Mouse (Mus musculus): ENCODE measurements around the gene Fancc. TPM values are rescaled to one million over a fixed set of nuclear protein-coding genes. Genes with fewer than 3 reads are reported as not detected.

The Fancc gene
- polyA plus RNA-seq, 1 experiment from 2014 or later = 23.2 TPM

DNA sequence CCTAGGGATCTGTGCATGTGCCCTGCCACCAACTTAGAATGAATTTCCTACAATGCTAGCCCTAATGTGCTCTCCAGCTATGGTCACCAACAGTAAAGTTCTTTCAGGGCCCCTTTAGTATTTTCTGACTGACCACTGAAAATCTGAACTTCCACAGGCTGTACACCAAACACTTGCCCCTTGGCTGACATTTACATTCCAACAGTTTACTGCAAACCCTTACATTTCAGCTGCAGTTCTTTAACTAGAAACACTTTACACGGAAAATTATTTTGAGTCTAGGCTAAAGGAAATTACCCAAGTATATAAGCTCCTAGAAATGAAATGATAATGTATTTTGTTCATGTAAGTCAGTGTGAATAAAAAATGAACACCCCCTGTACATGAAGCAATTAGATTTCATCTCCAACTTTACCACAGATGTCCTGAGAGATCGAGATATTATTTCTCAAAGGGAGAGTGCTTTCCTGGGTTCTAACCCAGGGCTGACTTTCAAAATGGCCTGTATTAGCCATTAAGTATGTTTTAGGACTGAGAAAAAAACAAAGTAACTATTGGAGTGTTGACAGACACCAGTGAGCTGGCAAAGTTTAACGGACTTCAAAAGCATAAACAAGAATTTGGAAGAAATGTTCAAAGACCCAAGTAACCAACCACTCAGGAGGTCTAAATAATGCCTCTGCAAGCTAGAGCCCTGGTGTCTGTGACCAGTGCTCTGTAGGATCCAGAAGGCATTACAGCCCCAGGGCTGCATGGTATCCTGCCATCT, 32.7 kb upstream of the Fancc start:
- peak overlapping the region; percentile 23; the same call in 1 of the 2 replicates for H3K4me2 ChIP-seq (replicated peaks)
- no peaks in the 10 kb centered on the region for H3K9me3 ChIP-seq
- no peaks in the 10 kb centered on the region for H3K27me3 ChIP-seq
- no peak overlapping the region for H3K9ac ChIP-seq
- H3K4me3 ChIP-seq = no peak overlapping the region
- H3K27ac ChIP-seq = no peak overlapping the region
- no peak for ATAC-seq (ENCODE audit: low FRiP score, low read depth)
- WGBS = 37% methylated on average over 3 of the region's 3 CpGs
- peaks cover 87% of the 10 kb centered on the region for H3K36me3 ChIP-seq
- H3K4me1 ChIP-seq = peaks cover 70% of the 10 kb centered on the region

DNA sequence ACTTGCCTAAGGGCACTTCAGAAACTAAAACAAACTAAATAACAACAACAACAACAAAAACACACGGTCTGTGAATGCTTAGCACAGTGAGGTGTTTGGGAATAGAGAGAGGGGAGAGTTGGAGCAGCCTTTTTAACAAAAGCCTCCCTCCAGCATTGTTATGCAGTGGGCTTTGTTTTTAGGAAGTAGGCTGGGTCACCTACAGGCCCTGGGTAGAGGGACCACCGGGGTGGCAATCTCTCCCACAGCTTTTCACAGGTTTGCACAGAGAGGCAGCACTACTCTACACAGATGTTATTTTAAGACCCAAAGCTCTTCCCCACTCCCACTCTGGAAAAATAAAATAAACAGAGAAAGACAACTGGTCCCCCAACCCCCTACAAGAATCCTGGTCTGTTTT, 31.8 kb upstream of the Fancc start:
- H3K4me3 ChIP-seq = no peak overlapping the region
- peaks cover 79% of the 10 kb centered on the region for H3K4me1 ChIP-seq
- no peak overlapping the region; the same call in 1 of the 2 replicates for H3K9ac ChIP-seq
- peak overlapping the region; percentile 74 for H3K27ac ChIP-seq
- H3K9me3 ChIP-seq = no peaks in the 10 kb centered on the region
- ATAC-seq (ENCODE audit: low FRiP score, low read depth) = peak; percentile 10; the same call in 1 of the 2 replicates
- H3K27me3 ChIP-seq = no peaks in the 10 kb centered on the region
- H3K4me2 ChIP-seq (replicated peaks) = peak overlapping the region; percentile 23
- 3% methylated on average over 2 of the region's 2 CpGs for WGBS
- H3K36me3 ChIP-seq = peaks cover 86% of the 10 kb centered on the region

GRCm38 (mm10) chr13:63528164-63528675, 31.1 kb upstream of the Fancc start:
- H3K36me3 ChIP-seq = peaks cover 83% of the 10 kb centered on the region
- WGBS = 4% methylated on average over 5 of the region's 5 CpGs

GRCm38 (mm10) chr13:63525571-63526197, 28.6 kb upstream of the Fancc start:
- ATAC-seq (ENCODE audit: low FRiP score, low read depth) = no peak
- 19% methylated on average over 11 of the region's 11 CpGs for WGBS
- H3K4me1 ChIP-seq = peaks cover 87% of the 10 kb centered on the region
- peak overlapping the region; percentile 16; the same call in 1 of the 2 replicates for H3K4me2 ChIP-seq (replicated peaks)
- no peaks in the 10 kb centered on the region for H3K27me3 ChIP-seq
- peaks cover 79% of the 10 kb centered on the region for H3K36me3 ChIP-seq
- no peak overlapping the region for H3K4me3 ChIP-seq
- no peak overlapping the region for H3K9ac ChIP-seq
- no peaks in the 10 kb centered on the region for H3K9me3 ChIP-seq
- H3K27ac ChIP-seq = peak overlapping the region; percentile 69

More at GRCm38 (mm10) chr13:63528164-63528675, 31.1 kb upstream of the Fancc start:
- Histone ChIP-seq H3K27ac (peak overlapping the region; percentile 74), H3K9ac (no peak overlapping the region), H3K4me3 (no peak overlapping the region), H3K27me3 (no peaks in the 10 kb centered on the region), H3K4me1 (peaks cover 85% of the 10 kb centered on the region), H3K4me2 (replicated peaks) (peak overlapping the region; percentile 23), H3K9me3 (no peaks in the 10 kb centered on the region)
- peak; percentile 80 for ATAC-seq (ENCODE audit: low FRiP score, low read depth)

DNA sequence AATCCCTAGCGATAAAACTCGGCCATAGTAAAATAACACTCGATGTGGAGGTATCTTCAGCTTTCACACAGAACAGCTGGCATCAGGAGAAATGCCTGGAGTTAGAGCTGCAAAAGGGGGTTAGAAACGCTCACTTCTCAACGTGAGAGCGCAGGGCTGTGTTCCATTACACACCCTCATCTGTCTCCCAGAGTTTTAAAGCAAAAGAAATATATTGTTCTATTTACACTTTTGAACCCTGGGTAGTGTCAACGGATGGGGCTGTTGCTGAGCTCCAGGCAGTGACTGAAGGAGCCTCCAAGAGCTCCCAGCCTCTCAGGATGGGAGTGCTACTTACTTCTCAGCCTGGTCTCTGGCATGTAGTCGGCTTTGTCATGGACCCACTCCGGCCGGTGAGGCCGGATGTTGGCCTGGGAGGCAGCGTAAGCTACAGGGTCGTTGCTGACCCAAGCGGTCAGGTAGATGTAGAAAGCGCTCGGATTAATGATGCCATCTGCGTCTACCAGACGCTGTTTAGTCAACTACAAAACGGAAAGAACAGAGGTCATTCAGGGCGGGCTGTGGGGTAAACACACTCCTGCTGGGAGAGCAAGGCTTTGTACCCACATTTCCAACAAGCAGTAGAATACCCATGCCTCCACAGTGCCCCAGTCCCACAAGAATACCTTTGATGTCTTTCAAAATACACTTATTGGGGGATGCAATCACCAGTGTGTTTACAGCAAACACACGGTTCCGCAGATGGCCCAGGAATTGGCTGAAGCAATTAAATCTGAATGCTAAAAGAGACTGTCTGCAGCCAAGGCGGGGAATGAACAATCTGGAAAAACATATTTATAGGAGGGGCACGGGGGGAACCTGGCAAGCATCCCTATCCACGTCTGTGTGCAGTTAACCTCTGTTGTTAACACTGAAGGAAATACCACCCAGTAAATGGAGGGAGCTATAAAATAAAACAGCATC, 27.8 kb upstream of the Fancc start:
- no peaks in the 10 kb centered on the region for H3K27me3 ChIP-seq
- no peaks in the 10 kb centered on the region for H3K9me3 ChIP-seq
- peak overlapping the region; percentile 63 for H3K27ac ChIP-seq
- H3K4me2 ChIP-seq (replicated peaks) = peak overlapping the region; percentile 23
- 22% methylated on average over 25 of the region's 25 CpGs for WGBS
- no peak overlapping the region for H3K9ac ChIP-seq
- ATAC-seq (ENCODE audit: low FRiP score, low read depth) = no peak
- peaks cover 80% of the 10 kb centered on the region for H3K36me3 ChIP-seq
- H3K4me1 ChIP-seq = peaks cover 79% of the 10 kb centered on the region
- H3K4me3 ChIP-seq = no peak overlapping the region

DNA sequence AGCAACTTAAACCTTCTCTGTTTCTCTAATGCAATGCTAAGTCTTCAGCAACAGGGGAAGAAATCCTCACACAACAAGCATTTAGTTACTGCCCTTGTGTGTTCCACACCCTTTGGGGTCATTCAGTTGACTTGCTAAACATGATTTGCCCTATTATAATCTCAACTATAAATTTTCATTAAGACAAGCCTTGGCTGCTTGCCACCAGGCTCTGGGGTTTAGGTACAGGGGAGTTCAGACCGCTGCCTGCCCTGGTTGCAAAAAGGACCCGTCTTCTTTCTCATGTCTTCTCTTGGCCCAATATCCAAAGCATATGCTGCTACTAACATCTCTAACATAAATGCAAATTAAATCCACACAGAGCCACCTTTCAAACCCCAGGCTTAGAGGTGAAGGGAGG, 27.0 kb upstream of the Fancc start:
- Histone ChIP-seq H3K4me2 (replicated peaks) (peak overlapping the region; percentile 23; the same call in 1 of the 2 replicates), H3K27me3 (no peaks in the 10 kb centered on the region), H3K9me3 (no peaks in the 10 kb centered on the region), H3K36me3 (peaks cover 80% of the 10 kb centered on the region), H3K27ac (0 out of 2 replicates have a peak overlapping the region, but pooled peaks have one; percentile 63), H3K9ac (no peak overlapping the region), H3K4me1 (peaks cover 71% of the 10 kb centered on the region), H3K4me3 (no peak overlapping the region)
- 20% methylated on average over 2 of the region's 2 CpGs for WGBS
- no peak for ATAC-seq (ENCODE audit: low FRiP score, low read depth)

DNA sequence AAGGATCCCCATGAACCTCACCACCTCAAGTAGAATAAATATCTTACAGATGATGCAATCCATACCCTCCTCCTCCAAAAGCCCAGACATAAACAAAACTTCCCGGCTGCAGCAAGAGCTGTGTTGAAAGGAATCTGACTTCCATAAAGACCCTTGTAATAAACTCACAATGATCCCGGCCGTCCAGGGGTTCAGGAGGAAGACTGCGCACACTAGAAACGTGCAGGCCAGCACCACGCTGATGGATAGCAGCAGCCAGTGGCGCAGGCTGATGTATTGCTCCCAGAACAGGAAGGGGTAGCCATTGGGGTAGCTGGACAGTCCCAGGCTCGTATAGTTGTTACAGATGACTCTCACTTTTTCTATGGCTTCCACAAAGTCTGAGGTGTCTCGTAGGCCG, 25.8 kb upstream of the Fancc start:
- no peaks in the 10 kb centered on the region for H3K27me3 ChIP-seq
- H3K36me3 ChIP-seq = peaks cover 87% of the 10 kb centered on the region

DNA sequence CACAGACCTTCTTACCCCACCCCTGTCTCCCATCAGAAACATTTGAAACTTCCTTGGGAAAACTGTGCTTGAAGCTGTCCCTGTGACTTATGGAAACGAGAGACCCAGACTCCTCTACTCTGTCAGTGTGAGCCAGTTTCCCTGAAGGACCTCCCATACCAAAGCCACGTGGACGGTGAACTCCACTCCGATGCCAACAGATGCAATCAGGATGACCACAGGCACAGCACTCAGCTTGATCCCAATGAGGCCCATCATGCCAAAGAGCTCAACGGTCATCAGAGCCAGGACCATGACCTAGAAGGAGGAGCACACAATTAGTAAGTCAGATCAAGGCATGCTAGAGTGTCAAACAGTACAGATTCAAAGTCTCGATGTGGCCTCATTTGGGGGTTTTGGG, 23.0 kb upstream of the Fancc start:
- Histone ChIP-seq H3K4me3 (no peak overlapping the region), H3K27ac (no peak overlapping the region), H3K27me3 (no peaks in the 10 kb centered on the region), H3K36me3 (peaks cover 92% of the 10 kb centered on the region), H3K4me1 (peaks cover 51% of the 10 kb centered on the region), H3K9ac (no peak overlapping the region), H3K4me2 (replicated peaks) (no peak overlapping the region), H3K9me3 (no peaks in the 10 kb centered on the region)
- 90% methylated on average over 6 of the region's 6 CpGs for WGBS
- ATAC-seq (ENCODE audit: low FRiP score, low read depth) = no peak

More for the DNA sequence above, 25.8 kb upstream of the Fancc start:
- no peak overlapping the region for H3K9ac ChIP-seq
- H3K4me1 ChIP-seq = peaks cover 59% of the 10 kb centered on the region
- H3K4me3 ChIP-seq = no peak overlapping the region
- peak; percentile 52; the same call in 1 of the 2 replicates for ATAC-seq (ENCODE audit: low FRiP score, low read depth)
- no peak overlapping the region for H3K27ac ChIP-seq
- H3K4me2 ChIP-seq (replicated peaks) = 0 out of 2 replicates have a peak overlapping the region, but pooled peaks have one; percentile 1
- no peaks in the 10 kb centered on the region for H3K9me3 ChIP-seq
- 27% methylated on average over 10 of the region's 10 CpGs for WGBS

GRCm38 (mm10) chr13:63516535-63516934, 19.5 kb upstream of the Fancc start:
- Histone ChIP-seq H3K4me2 (replicated peaks) (no peak overlapping the region), H3K36me3 (peaks cover 96% of the 10 kb centered on the region), H3K27me3 (no peaks in the 10 kb centered on the region), H3K9me3 (no peaks in the 10 kb centered on the region), H3K9ac (no peak overlapping the region), H3K27ac (no peak overlapping the region), H3K4me1 (peaks cover 32% of the 10 kb centered on the region), H3K4me3 (no peak overlapping the region)
- no peak for ATAC-seq (ENCODE audit: low FRiP score, low read depth)
- WGBS = 24% methylated on average over 2 of the region's 2 CpGs

DNA sequence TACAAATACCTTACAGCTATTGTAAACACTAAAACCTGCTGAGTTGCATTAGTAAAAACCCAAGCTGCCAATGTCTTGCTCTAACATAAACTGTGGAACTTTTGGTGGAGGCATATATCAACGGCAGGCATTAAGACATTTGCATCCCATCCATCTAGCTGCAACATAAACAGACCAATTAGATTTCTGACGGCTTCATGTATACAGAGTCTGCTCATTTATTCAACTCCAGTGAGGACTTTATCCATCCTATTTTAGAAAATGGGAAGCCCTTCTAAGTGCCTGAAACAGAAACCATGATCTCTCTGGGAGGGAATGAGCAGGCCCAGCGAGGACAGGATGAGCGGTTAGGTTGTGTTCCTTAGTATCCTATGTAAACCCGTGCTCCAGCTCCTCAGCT, 18.5 kb upstream of the Fancc start:
- Histone ChIP-seq H3K36me3 (peaks cover 100% of the 10 kb centered on the region), H3K4me2 (replicated peaks) (no peak overlapping the region), H3K9ac (no peak overlapping the region), H3K4me1 (peaks cover 35% of the 10 kb centered on the region), H3K27ac (no peak overlapping the region), H3K4me3 (no peak overlapping the region), H3K9me3 (no peaks in the 10 kb centered on the region), H3K27me3 (no peaks in the 10 kb centered on the region)
- WGBS = 58% methylated on average over 5 of the region's 5 CpGs
- ATAC-seq (ENCODE audit: low FRiP score, low read depth) = no peak

- Histone ChIP-seq H3K4me3 (no peak overlapping the region), H3K4me1 (peaks cover 35% of the 10 kb centered on the region), H3K36me3 (peaks cover 99% of the 10 kb centered on the region), H3K27ac (no peak overlapping the region; the same call in 1 of the 2 replicates), H3K9me3 (no peaks in the 10 kb centered on the region), H3K4me2 (replicated peaks) (no peak overlapping the region), H3K27me3 (no peaks in the 10 kb centered on the region), H3K9ac (no peak overlapping the region)
- WGBS = 54% methylated on average over 8 of the region's 8 CpGs
- ATAC-seq (ENCODE audit: low FRiP score, low read depth) = no peak
Measured at GRCm38 (mm10) chr13:63514931-63515360, 17.9 kb upstream of the Fancc start.
